Mouse (Mus musculus) MEL (cell line): ENCODE measurements around the gene Ankrd1. TPM values are rescaled to one million over a fixed set of nuclear protein-coding genes. Genes with fewer than 3 reads are reported as not detected.

Experiments
- DNase-seq: peaks from one replicate; pipeline ENCODE4 v3.0.0; 2011; ENCODE audit warnings: low read depth, low spot score
- H3K27ac ChIP-seq: 2 replicates; pipeline ENCODE4 v1.5.1; 2012; ENCODE audit warnings: low read depth, mild to moderate bottlenecking, control low read depth, low read length, moderate library complexity; ENCODE audit not compliant: control insufficient read depth
- H3K27me3 ChIP-seq, 2 experiments: fragments of 150-350 bp in 1 of 2; sonication (generic) in 1 of 2; 2 replicates each; pipeline ENCODE4 v1.6.1; 2012; ENCODE audit warnings: low read length in 2 of 2, mild to moderate bottlenecking in 2 of 2, improper control_type of control experiment in 1 of 2, moderate library complexity in 1 of 2; ENCODE audit not compliant: insufficient read depth in 2 of 2, control insufficient read depth in 1 of 2
- H3K36me3 ChIP-seq, 2 experiments: 2 replicates each; pipeline ENCODE4 v1.6.1; 2012 to 2014; ENCODE audit warnings: low read length in 2 of 2, improper control_type of control experiment in 1 of 2, inconsistent platforms in 1 of 2, mild to moderate bottlenecking in 1 of 2; ENCODE audit not compliant: insufficient read depth in 2 of 2, control insufficient read depth in 1 of 2
- H3K4me1 ChIP-seq, 2 experiments: fragments of 150-350 bp in 1 of 2; sonication (generic) in 1 of 2; 2 replicates each; pipeline ENCODE4 v1.6.1; 2012; ENCODE audit warnings: low read length in 2 of 2, improper control_type of control experiment in 1 of 2, mild to moderate bottlenecking in 1 of 2; ENCODE audit not compliant: insufficient read depth in 2 of 2, control insufficient read depth in 1 of 2
- H3K4me3 ChIP-seq, 2 experiments: fragments of 150-350 bp in 1 of 2; sonication (generic) in 1 of 2; 2 replicates each; pipeline ENCODE4 v1.5.1; 2012; ENCODE audit warnings: low read depth in 2 of 2, low read length in 2 of 2, mild to moderate bottlenecking in 2 of 2, moderate library complexity in 2 of 2, control low read depth in 1 of 2, improper control_type of control experiment in 1 of 2; ENCODE audit not compliant: control insufficient read depth in 1 of 2, insufficient read depth in 1 of 2
- H3K79me2 ChIP-seq: 2 replicates; pipeline ENCODE4 v1.6.1; 2012; ENCODE audit warnings: mild to moderate bottlenecking, low read length, moderate library complexity; ENCODE audit not compliant: control insufficient read depth, poor library complexity, insufficient read depth
- H3K9ac ChIP-seq: 2 replicates; pipeline ENCODE4 v1.6.1; 2012; ENCODE audit warnings: low read depth, mild to moderate bottlenecking, control low read depth, low read length, moderate library complexity; ENCODE audit not compliant: control insufficient read depth, poor library complexity, severe bottlenecking
- H3K9me3 ChIP-seq: fragments of 150-350 bp; sonication (generic); replicated peaks from 2 replicates; pipeline ENCODE4 v1.6.1; 2012; ENCODE audit warnings: mild to moderate bottlenecking, low read length, improper control_type of control experiment, moderate library complexity; ENCODE audit not compliant: insufficient read depth
- BHLHE40 ChIP-seq: IDR thresholded peaks from 2 replicates; pipeline ENCODE4 v1.6.1; 2012; ENCODE audit warnings: low read depth, mild to moderate bottlenecking, inconsistent platforms, low read length, improper control_type of control experiment, borderline replicate concordance
- CHD1 ChIP-seq: IDR thresholded peaks from 2 replicates; pipeline ENCODE4 v1.6.1; 2012; ENCODE audit warnings: low read depth, mild to moderate bottlenecking, inconsistent platforms, low read length, improper control_type of control experiment
- CHD2 ChIP-seq: IDR thresholded peaks from 2 replicates; pipeline ENCODE4 v1.6.1; 2011; ENCODE audit warnings: low read length, improper control_type of control experiment
- CTCF ChIP-seq, 3 experiments: IDR thresholded peaks in 2 of 3; conservative IDR thresholded peaks in 1 of 3; 2 replicates each; pipeline ENCODE4 v1.5.1; 2011 to 2012; ENCODE audit warnings: low read length in 3 of 3, low read depth in 2 of 3, mild to moderate bottlenecking in 2 of 3, improper control_type of control experiment in 1 of 3, inconsistent platforms in 1 of 3, mixed read lengths in 1 of 3, moderate library complexity in 1 of 3; ENCODE audit not compliant: control insufficient read depth in 1 of 3, insufficient read depth in 1 of 3, poor library complexity in 1 of 3, severe bottlenecking in 1 of 3
- ELF1 ChIP-seq: IDR thresholded peaks from 2 replicates; pipeline ENCODE4 v1.6.1; 2014; ENCODE audit warnings: low read depth, mild to moderate bottlenecking, inconsistent platforms, low read length, improper control_type of control experiment, moderate library complexity
- EP300 ChIP-seq, 2 experiments: IDR thresholded peaks; 2 replicates each; pipeline ENCODE4 v1.6.1; 2011; ENCODE audit warnings: improper control_type of control experiment in 2 of 2, low read length in 2 of 2, low read depth in 1 of 2, mild to moderate bottlenecking in 1 of 2
- ETS1 ChIP-seq: IDR thresholded peaks from 2 replicates; pipeline ENCODE4 v1.6.1; 2012; ENCODE audit warnings: low read depth, mild to moderate bottlenecking, inconsistent platforms, low read length, improper control_type of control experiment, moderate library complexity
- GABPA ChIP-seq: IDR thresholded peaks from 2 replicates; pipeline ENCODE4 v1.6.1; 2012; ENCODE audit warnings: low read depth, mild to moderate bottlenecking, inconsistent platforms, low read length, improper control_type of control experiment, moderate library complexity
- GATA1 ChIP-seq: IDR thresholded peaks from 2 replicates; pipeline ENCODE4 v1.6.1; 2011; ENCODE audit warnings: low read depth, low read length, improper control_type of control experiment
- HCFC1 ChIP-seq: IDR thresholded peaks from 2 replicates; pipeline ENCODE4 v1.6.1; 2012; ENCODE audit warnings: low read depth, mild to moderate bottlenecking, inconsistent platforms, low read length, improper control_type of control experiment, moderate library complexity
- JUND ChIP-seq: IDR thresholded peaks from 2 replicates; pipeline ENCODE4 v1.6.1; 2011; ENCODE audit warnings: low read depth, mild to moderate bottlenecking, improper control_type of control experiment, low read length
- KAT2A ChIP-seq: conservative IDR thresholded peaks from 2 replicates; pipeline ENCODE4 v1.6.1; 2012; ENCODE audit warnings: low read depth, low read length, improper control_type of control experiment, inconsistent platforms
- MAFK ChIP-seq: IDR thresholded peaks from 2 replicates; pipeline ENCODE4 v1.6.1; 2011; ENCODE audit warnings: low read depth, mild to moderate bottlenecking, low read length, improper control_type of control experiment, borderline replicate concordance
- MAX ChIP-seq: IDR thresholded peaks from 2 replicates; pipeline ENCODE4 v1.6.1; 2011; ENCODE audit warnings: low read length, improper control_type of control experiment
- MAZ ChIP-seq: IDR thresholded peaks from 2 replicates; pipeline ENCODE4 v1.6.1; 2012; ENCODE audit warnings: low read depth, mild to moderate bottlenecking, inconsistent platforms, low read length, improper control_type of control experiment
- MEF2A ChIP-seq: IDR thresholded peaks from 2 replicates; pipeline ENCODE4 v1.6.1; 2014; ENCODE audit warnings: low read depth, mild to moderate bottlenecking, inconsistent platforms, low read length, improper control_type of control experiment; ENCODE audit not compliant: poor library complexity, insufficient replicate concordance, severe bottlenecking; ENCODE audit errors: extremely low read depth
- MXI1 ChIP-seq: IDR thresholded peaks from 2 replicates; pipeline ENCODE4 v1.6.1; 2011; ENCODE audit warnings: mild to moderate bottlenecking, low read depth, low read length, improper control_type of control experiment
- MYB ChIP-seq: IDR thresholded peaks from 2 replicates; pipeline ENCODE4 v1.6.1; 2011; ENCODE audit warnings: mild to moderate bottlenecking, low read depth, low read length, improper control_type of control experiment
- MYC ChIP-seq: IDR thresholded peaks from 2 replicates; pipeline ENCODE4 v1.6.1; 2011; ENCODE audit warnings: low read depth, mild to moderate bottlenecking, low read length, improper control_type of control experiment, moderate library complexity
- NELFE ChIP-seq: IDR thresholded peaks from 2 replicates; pipeline ENCODE4 v1.6.1; 2011; ENCODE audit warnings: low read depth, low read length, improper control_type of control experiment
- NRF1 ChIP-seq: IDR thresholded peaks from 2 replicates; pipeline ENCODE4 v1.6.1; 2014; ENCODE audit warnings: low read depth, mild to moderate bottlenecking, inconsistent platforms, low read length, improper control_type of control experiment, moderate library complexity; ENCODE audit not compliant: poor library complexity, insufficient read depth, severe bottlenecking
- POLR2A ChIP-seq, 2 experiments: IDR thresholded peaks; 2 replicates each; pipeline ENCODE4 v1.6.1; 2011 to 2012; ENCODE audit warnings: low read length in 2 of 2, mild to moderate bottlenecking in 2 of 2, control low read depth in 1 of 2, improper control_type of control experiment in 1 of 2, low read depth in 1 of 2, moderate library complexity in 1 of 2; ENCODE audit not compliant: control insufficient read depth in 1 of 2, insufficient read depth in 1 of 2, poor library complexity in 1 of 2
- POLR2AphosphoS2 ChIP-seq: IDR thresholded peaks from 2 replicates; pipeline ENCODE4 v1.6.1; 2011; ENCODE audit warnings: low read length, improper control_type of control experiment
- POLR2AphosphoS5 ChIP-seq: IDR thresholded peaks from 2 replicates; pipeline ENCODE4 v1.6.1; 2012; ENCODE audit warnings: low read depth, borderline replicate concordance, mild to moderate bottlenecking, inconsistent platforms, low read length, moderate library complexity, mixed read lengths
- RAD21 ChIP-seq: IDR thresholded peaks from 2 replicates; pipeline ENCODE4 v1.6.1; 2011; ENCODE audit warnings: mild to moderate bottlenecking, low read depth, low read length, improper control_type of control experiment
- RCOR1 ChIP-seq: IDR thresholded peaks from 2 replicates; pipeline ENCODE4 v1.6.1; 2012; ENCODE audit warnings: low read depth, mild to moderate bottlenecking, inconsistent platforms, low read length, improper control_type of control experiment
- SIN3A ChIP-seq: IDR thresholded peaks from 2 replicates; pipeline ENCODE4 v1.6.1; 2012; ENCODE audit warnings: low read length, improper control_type of control experiment, inconsistent platforms
- SMC3 ChIP-seq: IDR thresholded peaks from 2 replicates; pipeline ENCODE4 v1.6.1; 2011; ENCODE audit warnings: low read depth, low read length, improper control_type of control experiment
- TAL1 ChIP-seq: IDR thresholded peaks from 2 replicates; pipeline ENCODE4 v1.6.1; 2012; ENCODE audit warnings: mild to moderate bottlenecking, inconsistent platforms, low read length, moderate library complexity, mixed read lengths
- TBP ChIP-seq: IDR thresholded peaks from 2 replicates; pipeline ENCODE4 v1.8.0; 2011; ENCODE audit warnings: low read depth, low read length, improper control_type of control experiment
- TCF12 ChIP-seq: IDR thresholded peaks from 2 replicates; pipeline ENCODE4 v1.6.1; 2014; ENCODE audit warnings: low read depth, mild to moderate bottlenecking, inconsistent platforms, low read length, improper control_type of control experiment, moderate library complexity
- UBTF ChIP-seq: IDR thresholded peaks from 2 replicates; pipeline ENCODE4 v1.6.1; 2012; ENCODE audit warnings: low read depth, mild to moderate bottlenecking, inconsistent platforms, low read length, improper control_type of control experiment, moderate library complexity, borderline replicate concordance; ENCODE audit not compliant: insufficient read depth
- USF2 ChIP-seq, 2 experiments: IDR thresholded peaks; 2 replicates each; pipeline ENCODE4 v1.6.1; 2011 to 2012; ENCODE audit warnings: improper control_type of control experiment in 2 of 2, low read length in 2 of 2, borderline replicate concordance in 1 of 2, inconsistent platforms in 1 of 2, low read depth in 1 of 2, mild to moderate bottlenecking in 1 of 2; ENCODE audit not compliant: insufficient read depth in 1 of 2
- ZC3H11A ChIP-seq: IDR thresholded peaks from 2 replicates; pipeline ENCODE4 v1.6.1; 2012; ENCODE audit warnings: low read depth, mild to moderate bottlenecking, inconsistent platforms, low read length, improper control_type of control experiment
- ZKSCAN1 ChIP-seq: IDR thresholded peaks from 2 replicates; pipeline ENCODE4 v1.6.1; 2012; ENCODE audit warnings: low read depth, mild to moderate bottlenecking, inconsistent platforms, low read length, improper control_type of control experiment, moderate library complexity
- ZMIZ1 ChIP-seq: IDR thresholded peaks from 2 replicates; pipeline ENCODE4 v1.6.1; 2012; ENCODE audit warnings: low read depth, mild to moderate bottlenecking, inconsistent platforms, low read length, improper control_type of control experiment, moderate library complexity
- ZNF384 ChIP-seq: IDR thresholded peaks from 2 replicates; pipeline ENCODE4 v1.6.1; 2012; ENCODE audit warnings: low read depth, mild to moderate bottlenecking, inconsistent platforms, low read length, improper control_type of control experiment
- polyA plus RNA-seq, 2 experiments: library from polyadenylated mRNA; stranded (reverse) in 1 of 2; unstranded in 1 of 2; fragments of >175 nt in 1 of 2; fragments of >200 nt in 1 of 2; gene quantifications; 2 replicates each; pipeline versions ENCODE4 v1.2.1 to v1.2.4; 2012; ENCODE audit warnings: low replicate concordance in 2 of 2, low read depth in 1 of 2; ENCODE audit not compliant: insufficient read length in 2 of 2, insufficient read depth in 1 of 2, missing spikeins in 1 of 2
- total RNA-seq: library from RNA; depleted of rRNA; stranded (reverse); fragments of 300-350 nt; gene quantifications from 2 replicates; pipeline ENCODE4 v1.2.3, GENCODE M21; 2012

Ankrd1 gene
- total and polyA plus RNA-seq, 3 experiments: not detected

- DNase-seq: peak; percentile 88
- Histone ChIP-seq H3K79me2 (peaks cover 14% of the 10 kb centered on the region), H3K9me3 (no peaks in the 10 kb centered on the region), H3K27me3 (no peaks in the 10 kb centered on the region), H3K9ac (peak overlapping the region; percentile 69), H3K4me3 (peak overlapping the region; percentile 83 to 93), H3K36me3 (peaks cover 0 to 6% of the 10 kb centered on the region in 2 experiments; a peak in 1 of 4 replicates), H3K4me1 (peaks cover 0 to 2% of the 10 kb centered on the region in 2 experiments; a peak in 1 of 4 replicates), H3K27ac (peak overlapping the region; percentile 62)
- no peak for TF ChIP-seq UBTF
- no peak for TF ChIP-seq TCF12
- TF ChIP-seq USF2 (IDR thresholded peaks at IDR 0.05; ENCODE audit: borderline replicate concordance in 1 of 2, insufficient read depth in 1 of 2, low read depth in 1 of 2, low read length in 2 of 2): no peak
- TF ChIP-seq MYC: peak; percentile 26
- no peak for TF ChIP-seq ELF1
- TF ChIP-seq RCOR1: no peak
- no peak for TF ChIP-seq CHD1
- no peak for TF ChIP-seq TAL1
- no peak; the same call in 1 of the 2 replicates for TF ChIP-seq HCFC1
- no peak for TF ChIP-seq MAZ
- peak; percentile 96 for TF ChIP-seq SMC3
- TF ChIP-seq ZKSCAN1: no peak
- no peak for TF ChIP-seq KAT2A
- TF ChIP-seq CTCF (IDR thresholded peaks at IDR 0.05 in 2 of 3, conservative IDR thresholded peaks at IDR 0.05 in 1 of 3; ENCODE audit: control insufficient read depth in 1 of 3, insufficient read depth in 1 of 3, low read depth in 2 of 3, low read length in 3 of 3, poor library complexity in 1 of 3, severe bottlenecking in 1 of 3): peak; percentile 49 to 96 (median 67)
- no peak for TF ChIP-seq JUND
- peak; percentile 87 for TF ChIP-seq ZC3H11A
- no peak for TF ChIP-seq NELFE
- TF ChIP-seq ETS1: no peak
- TF ChIP-seq POLR2AphosphoS5: no peak
- no peak for TF ChIP-seq ZMIZ1
- no peak for TF ChIP-seq GABPA
- TF ChIP-seq POLR2A (IDR thresholded peaks at IDR 0.05; ENCODE audit: control insufficient read depth in 1 of 2, insufficient read depth in 1 of 2, low read depth in 1 of 2, low read length in 2 of 2, poor library complexity in 1 of 2): no peak
- TF ChIP-seq CHD2: no peak
- TF ChIP-seq MEF2A: no peak
- TF ChIP-seq MAX: no peak
- 0 out of 2 replicates have a peak, but pooled peaks have one; percentile 20 for TF ChIP-seq TBP
- no peak for TF ChIP-seq POLR2AphosphoS2
- TF ChIP-seq EP300 (IDR thresholded peaks at IDR 0.05; ENCODE audit: low read depth in 1 of 2, low read length in 2 of 2): no peak
- TF ChIP-seq NRF1: no peak
- no peak for TF ChIP-seq MYB
- TF ChIP-seq RAD21: peak; percentile 96
- TF ChIP-seq GATA1: no peak
- TF ChIP-seq SIN3A: peak; percentile 49; the same call in 1 of the 2 replicates
- no peak for TF ChIP-seq MAFK
- no peak for TF ChIP-seq ZNF384
- TF ChIP-seq BHLHE40: no peak
- TF ChIP-seq MXI1: no peak
These were observed 37.2 kb downstream of the Ankrd1 start for GRCm38 (mm10) chr19:36082606-36083261.
